Mouse (Mus musculus): Measurements from ENCODE around the gene Zfp46. TPM values are rescaled to one million over a fixed set of nuclear protein-coding genes. Genes with fewer than 3 reads are reported as not detected.

Zfp46 gene
- polyA plus RNA-seq, 2 experiments: 30.2 to 39.6 TPM

DNA sequence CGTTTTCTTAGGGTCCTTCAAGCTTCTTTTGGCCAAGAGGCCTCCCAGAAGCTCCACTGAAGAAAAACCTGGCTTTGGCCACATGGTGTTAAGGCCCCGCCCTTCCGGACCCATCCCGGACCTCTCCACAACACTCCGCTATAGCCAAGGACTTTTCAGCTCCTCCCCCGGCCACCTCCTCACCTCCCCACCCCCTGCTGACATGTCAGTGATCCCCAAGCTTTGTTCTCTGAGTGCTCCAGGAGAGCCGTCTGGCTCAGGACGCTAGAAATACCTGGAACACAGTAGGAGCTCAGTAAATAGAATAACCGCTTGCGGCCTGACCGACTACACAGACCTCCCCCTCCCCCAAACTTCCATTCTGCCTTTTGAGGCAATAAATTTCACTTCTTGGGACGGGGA is 37.9 kb upstream of the Zfp46 start:
- H3K4me1 ChIP-seq (ENCODE audit: control insufficient read depth, insufficient read depth, low read length): peaks cover 36% of the 10 kb centered on the region
- ATAC-seq (ENCODE audit: low FRiP score, low read depth) (peak; percentile 25; the same call in 1 of the 2 replicates), DNase-seq (ENCODE audit: low spot score) (no peak)
- H3K27ac ChIP-seq (replicated peaks; ENCODE audit: low read depth, low read length): no peak overlapping the region
- no peaks in the 10 kb centered on the region for H3K9me3 ChIP-seq (ENCODE audit: control insufficient read depth, low read length)
- no peak overlapping the region for H3K9ac ChIP-seq (ENCODE audit: low read depth, low read length, severe bottlenecking)
- peaks cover 33% of the 10 kb centered on the region for H3K36me3 ChIP-seq (ENCODE audit: control insufficient read depth, insufficient read depth, low read length)
- peak overlapping the region; percentile 51; the same call in 1 of the 2 replicates for H3K4me3 ChIP-seq (replicated peaks; ENCODE audit: low read length)
- H3K4me2 ChIP-seq (replicated peaks; ENCODE audit: low read depth, low read length, severe bottlenecking): peak overlapping the region; percentile 93
- WGBS: 3% methylated on average over 12 of the region's 12 CpGs
- no peak for TF ChIP-seq POLR2A (IDR thresholded peaks at IDR 0.05; ENCODE audit: borderline replicate concordance, extremely low read depth, insufficient read depth, insufficient read length)
- H3K27me3 ChIP-seq (ENCODE audit: control insufficient read depth, insufficient read depth, low read length): peaks cover 53% of the 10 kb centered on the region

DNA sequence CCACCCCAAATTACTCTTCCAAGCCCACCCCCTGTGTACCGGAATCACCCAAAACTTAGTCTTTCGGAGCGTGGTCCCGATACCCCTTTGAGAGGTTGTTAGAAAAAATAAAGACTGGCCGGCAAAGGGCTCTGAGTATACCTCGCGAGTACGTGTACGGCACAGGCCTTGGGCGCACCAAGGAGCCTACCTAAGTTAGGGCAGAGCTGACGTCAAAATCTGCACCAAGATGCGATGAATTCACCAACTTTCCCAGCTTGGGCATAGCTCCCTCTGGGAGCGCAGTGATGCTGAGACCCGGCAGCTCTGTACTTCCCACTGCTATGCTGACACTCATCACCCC is 37.1 kb upstream of the Zfp46 start:
- ATAC-seq (ENCODE audit: low FRiP score, low read depth) (0 out of 2 replicates have a peak, but pooled peaks have one; percentile 16), DNase-seq (ENCODE audit: low spot score) (no peak)
- peak overlapping the region; percentile 58; the same call in 1 of the 2 replicates for H3K9ac ChIP-seq (ENCODE audit: low read depth, low read length, severe bottlenecking)
- WGBS: under 1% methylated on average over 14 of the region's 14 CpGs
- peak overlapping the region; percentile 93 for H3K4me2 ChIP-seq (replicated peaks; ENCODE audit: low read depth, low read length, severe bottlenecking)
- no peaks in the 10 kb centered on the region for H3K9me3 ChIP-seq (ENCODE audit: control insufficient read depth, low read length)
- H3K4me3 ChIP-seq (replicated peaks; ENCODE audit: low read length): peak overlapping the region; percentile 51
- peaks cover 30% of the 10 kb centered on the region for H3K36me3 ChIP-seq (ENCODE audit: control insufficient read depth, insufficient read depth, low read length)
- TF ChIP-seq POLR2A (IDR thresholded peaks at IDR 0.05; ENCODE audit: borderline replicate concordance, extremely low read depth, insufficient read depth, insufficient read length): no peak
- H3K27ac ChIP-seq (replicated peaks; ENCODE audit: low read depth, low read length): no peak overlapping the region
- H3K27me3 ChIP-seq (ENCODE audit: control insufficient read depth, insufficient read depth, low read length): peaks cover 53% of the 10 kb centered on the region
- peaks cover 36% of the 10 kb centered on the region for H3K4me1 ChIP-seq (ENCODE audit: control insufficient read depth, insufficient read depth, low read length)

DNA sequence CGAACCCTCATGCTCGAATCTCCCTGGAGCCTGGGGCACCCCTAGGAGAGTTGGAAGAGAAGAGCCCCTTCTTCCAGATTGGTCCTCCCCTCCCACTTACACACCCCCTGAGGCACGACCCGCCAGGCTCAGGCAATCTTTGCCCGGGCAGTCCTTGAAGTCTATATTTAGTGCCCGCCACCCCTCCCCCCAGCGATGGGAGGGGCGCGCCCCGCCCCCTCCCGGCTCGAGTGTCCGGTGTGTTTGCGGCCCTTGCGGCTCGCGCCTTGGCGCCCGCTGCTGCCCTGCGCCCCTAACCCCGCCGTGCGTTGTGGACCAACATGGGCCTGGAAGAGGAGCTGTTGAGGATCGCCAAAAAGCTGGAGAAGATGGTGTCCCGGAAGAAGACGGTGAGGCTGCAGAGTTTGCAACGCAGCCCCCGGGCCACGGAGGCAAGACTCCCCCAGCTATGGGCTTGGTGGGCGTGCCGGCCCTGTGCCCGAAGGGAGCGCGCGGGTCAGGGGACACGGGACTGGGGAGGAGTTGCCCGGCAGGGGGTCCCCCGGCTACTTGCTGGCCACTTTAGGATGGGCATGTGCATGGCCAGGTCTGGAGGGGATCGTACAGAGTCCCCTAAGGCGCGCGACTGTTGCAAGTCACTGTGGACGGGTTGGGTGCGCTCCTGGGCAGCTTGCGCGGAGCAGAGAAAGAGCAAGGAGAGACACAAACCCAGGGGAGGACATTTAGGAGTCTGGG is 36.6 kb upstream of the Zfp46 start, which contains the start of gene Tcea3:
Gene Tcea3 (plus strand): TSS at position 1 of the 735 bp plus-strand sequence.
- peaks cover 36% of the 10 kb centered on the region for H3K4me1 ChIP-seq (ENCODE audit: control insufficient read depth, insufficient read depth, low read length)
- H3K4me3 ChIP-seq (replicated peaks; ENCODE audit: low read length): peak within 1 kb of the TSS; percentile 51
- TF ChIP-seq POLR2A (IDR thresholded peaks at IDR 0.05; ENCODE audit: borderline replicate concordance, extremely low read depth, insufficient read depth, insufficient read length): no peak
- H3K9me3 ChIP-seq (ENCODE audit: control insufficient read depth, low read length): no peaks in the 10 kb centered on the region
- ATAC-seq (ENCODE audit: low FRiP score, low read depth) (peak; percentile 38; the same call in 1 of the 2 replicates), DNase-seq (ENCODE audit: low spot score) (no peak)
- peaks cover 25% of the 10 kb centered on the region for H3K36me3 ChIP-seq (ENCODE audit: control insufficient read depth, insufficient read depth, low read length)
- no peak within 1 kb of the TSS for H3K27ac ChIP-seq (replicated peaks; ENCODE audit: low read depth, low read length)
- peak within 1 kb of the TSS; percentile 58 for H3K9ac ChIP-seq (ENCODE audit: low read depth, low read length, severe bottlenecking)
- H3K4me2 ChIP-seq (replicated peaks; ENCODE audit: low read depth, low read length, severe bottlenecking): peak within 1 kb of the TSS; percentile 93
- peaks cover 53% of the 10 kb centered on the region for H3K27me3 ChIP-seq (ENCODE audit: control insufficient read depth, insufficient read depth, low read length)
- 1% methylated on average over 35 of the region's 46 CpGs for WGBS

DNA sequence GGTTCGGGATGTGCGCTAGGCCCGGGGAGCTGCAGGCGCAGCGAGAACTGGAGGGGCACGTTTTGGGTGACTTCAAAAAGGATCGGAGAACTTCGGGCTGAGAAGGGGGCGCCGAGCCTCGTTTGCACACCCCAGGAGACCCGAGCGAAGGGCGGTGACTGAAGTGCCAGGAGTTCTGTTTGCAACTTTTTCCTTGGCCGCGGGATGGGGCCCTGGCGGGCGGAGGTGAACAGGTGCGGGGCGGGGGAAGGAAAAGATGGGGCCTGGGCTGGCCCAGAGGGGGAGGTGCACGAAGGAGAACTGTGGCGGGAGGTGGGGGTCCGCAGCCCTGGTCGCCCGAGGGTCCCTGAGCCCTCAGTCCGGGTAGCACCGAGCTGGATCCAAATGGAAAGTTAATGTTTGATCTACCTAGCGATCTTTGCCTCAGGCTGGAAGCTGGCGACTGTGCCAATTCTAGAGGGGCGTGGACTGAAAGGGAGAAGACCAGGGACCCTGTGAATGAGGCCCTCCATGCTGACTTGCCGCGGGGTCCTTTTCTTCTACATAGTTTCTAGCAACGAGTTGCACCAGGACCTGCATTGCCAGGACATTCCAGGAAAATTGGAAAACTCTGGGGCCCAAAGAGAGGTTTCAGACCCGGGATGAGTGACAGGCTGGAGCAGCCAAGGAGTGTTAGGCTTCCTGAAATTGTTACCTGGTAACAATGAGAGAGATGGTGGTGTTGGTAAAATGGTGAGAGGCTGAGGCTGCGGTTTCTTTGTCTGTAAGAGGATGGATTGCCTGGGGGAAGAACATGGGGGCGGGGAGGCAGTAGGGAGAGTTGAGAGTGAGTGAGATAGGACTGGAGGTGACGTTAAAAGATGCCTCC is 35.8 kb upstream of the Zfp46 start:
- peaks cover 36% of the 10 kb centered on the region for H3K4me1 ChIP-seq (ENCODE audit: control insufficient read depth, insufficient read depth, low read length)
- no peak overlapping the region for H3K27ac ChIP-seq (replicated peaks; ENCODE audit: low read depth, low read length)
- peak overlapping the region; percentile 93 for H3K4me2 ChIP-seq (replicated peaks; ENCODE audit: low read depth, low read length, severe bottlenecking)
- H3K36me3 ChIP-seq (ENCODE audit: control insufficient read depth, insufficient read depth, low read length): peaks cover 17% of the 10 kb centered on the region
- no peak for TF ChIP-seq POLR2A (IDR thresholded peaks at IDR 0.05; ENCODE audit: borderline replicate concordance, extremely low read depth, insufficient read depth, insufficient read length)
- H3K27me3 ChIP-seq (ENCODE audit: control insufficient read depth, insufficient read depth, low read length): peaks cover 53% of the 10 kb centered on the region
- DNase-seq (ENCODE audit: low spot score) (no peak), ATAC-seq (ENCODE audit: low FRiP score, low read depth) (0 out of 2 replicates have a peak, but pooled peaks have one; percentile 10)
- 1% methylated on average over 35 of the region's 37 CpGs for WGBS
- no peaks in the 10 kb centered on the region for H3K9me3 ChIP-seq (ENCODE audit: control insufficient read depth, low read length)
- H3K9ac ChIP-seq (ENCODE audit: low read depth, low read length, severe bottlenecking): peak overlapping the region; percentile 58
- peak overlapping the region; percentile 51 for H3K4me3 ChIP-seq (replicated peaks; ENCODE audit: low read length)

DNA sequence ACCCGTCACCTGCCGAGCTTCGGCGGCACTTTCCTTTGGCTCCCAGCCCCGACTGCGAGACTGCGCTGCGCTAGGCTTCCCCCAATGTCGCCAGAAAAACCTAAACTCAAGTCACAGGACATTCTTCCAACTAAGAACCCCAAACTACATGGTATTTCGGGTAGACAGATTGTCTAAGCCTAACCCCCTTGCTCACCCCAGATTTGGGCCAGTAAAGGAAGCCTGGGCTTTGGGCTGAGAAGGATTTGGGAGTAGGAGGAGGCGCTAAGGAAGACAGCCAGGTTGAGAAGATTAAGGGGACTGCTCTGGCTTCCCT is 35.2 kb upstream of the Zfp46 start:
- Histone ChIP-seq H3K36me3 (ENCODE audit: control insufficient read depth, insufficient read depth, low read length) (peaks cover 11% of the 10 kb centered on the region), H3K4me1 (ENCODE audit: control insufficient read depth, insufficient read depth, low read length) (peaks cover 36% of the 10 kb centered on the region), H3K9me3 (ENCODE audit: control insufficient read depth, low read length) (no peaks in the 10 kb centered on the region), H3K4me2 (replicated peaks; ENCODE audit: low read depth, low read length, severe bottlenecking) (peak overlapping the region; percentile 93), H3K4me3 (replicated peaks; ENCODE audit: low read length) (peak overlapping the region; percentile 51), H3K27ac (replicated peaks; ENCODE audit: low read depth, low read length) (no peak overlapping the region), H3K27me3 (ENCODE audit: control insufficient read depth, insufficient read depth, low read length) (peaks cover 53% of the 10 kb centered on the region), H3K9ac (ENCODE audit: low read depth, low read length, severe bottlenecking) (0 out of 2 replicates have a peak overlapping the region, but pooled peaks have one; percentile 21)
- ATAC-seq (ENCODE audit: low FRiP score, low read depth): no peak
- TF ChIP-seq POLR2A (IDR thresholded peaks at IDR 0.05; ENCODE audit: borderline replicate concordance, extremely low read depth, insufficient read depth, insufficient read length): no peak
- DNase-seq (ENCODE audit: low spot score): no peak
- WGBS: 7% methylated on average over 11 of the region's 11 CpGs

All from limb, embryonic 14.5 days (tissue).